In the genomic region with DNA sequence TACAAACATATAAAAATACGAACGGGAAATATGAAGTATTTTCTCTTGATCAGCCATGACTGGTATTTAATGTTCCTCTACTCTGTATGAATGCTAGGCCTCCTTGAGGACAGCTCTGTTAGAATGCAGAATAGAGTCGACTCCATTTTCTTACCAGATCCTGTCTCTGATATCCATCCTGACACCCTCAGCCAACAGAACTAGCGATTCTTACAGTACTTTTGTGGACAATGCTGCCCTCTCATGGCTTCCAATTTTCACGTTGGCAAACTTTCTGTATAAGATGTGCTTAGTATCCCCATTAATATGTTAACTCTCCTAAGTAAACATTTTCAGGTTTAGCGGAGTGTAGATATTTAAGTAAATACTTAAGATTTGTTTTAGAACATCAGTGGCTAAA, we compare ENCODE assay signal across 10 mouse cellular contexts.
A peak's percentile ranks its signal among the peaks of the same experiment; 100 is the strongest.
DNase-seq lines count a peak whose midpoint lies in the region; ATAC-seq lines count a peak whose summit lies in the region.
"Had no signal": no experiment of that assay in that cellular context is flagged by ENCODE, and none has a peak within 500 bp of the region (broad histone marks: within the 10 kb centered on the region; RNA-seq: fewer than 3 reads in every experiment).

No protein-coding gene starts in this region.

- no peak overlapping the region for H3K4me2 ChIP-seq in limb, embryonic 11.5 days (ENCODE audit: low read depth, severe bottlenecking)
- H3K4me2 ChIP-seq: liver, embryonic 15.5 days had no signal

- H3K27me3 ChIP-seq in embryonic facial prominence, embryonic 10.5 days (replicated peaks; ENCODE audit: low read depth, poor library complexity, severe bottlenecking), result no peaks in the 10 kb centered on the region
- H3K27me3 ChIP-seq in limb, embryonic 11.5 days (ENCODE audit: control insufficient read depth, insufficient read depth, low read length), result no peaks in the 10 kb centered on the region
- H3K27me3 ChIP-seq: liver, embryonic 15.5 days had no signal

- ATAC-seq in limb, embryonic 11.5 days (ENCODE audit: insufficient number of reproducible peaks, low FRiP score, low TSS enrichment, low read depth), result peak; percentile 60; the same call in 1 of the 2 replicates

- H3K36me3 ChIP-seq in embryonic facial prominence, embryonic 10.5 days (replicated peaks), result no peaks in the 10 kb centered on the region
- no peaks in the 10 kb centered on the region for H3K36me3 ChIP-seq in limb, embryonic 11.5 days (ENCODE audit: control insufficient read depth, insufficient read depth, low read length)
- H3K36me3 ChIP-seq: liver, embryonic 15.5 days had no signal

- H3K9me3 ChIP-seq in embryonic facial prominence, embryonic 10.5 days, result no peaks in the 10 kb centered on the region
- H3K9me3 ChIP-seq in limb, embryonic 11.5 days (ENCODE audit: control insufficient read depth, low read length), result no peaks in the 10 kb centered on the region
- H3K9me3 ChIP-seq: liver, embryonic 15.5 days had no signal

- no peak overlapping the region for H3K27ac ChIP-seq in embryonic facial prominence, embryonic 10.5 days (replicated peaks)
- no peak overlapping the region for H3K27ac ChIP-seq in limb, embryonic 11.5 days (replicated peaks; ENCODE audit: low read depth, low read length)
- H3K27ac ChIP-seq: liver, embryonic 15.5 days had no signal

- no peak overlapping the region for H3K4me3 ChIP-seq in embryonic facial prominence, embryonic 10.5 days
- H3K4me3 ChIP-seq in limb, embryonic 11.5 days (ENCODE audit: low read depth, low read length), result no peak overlapping the region
- H3K4me3 ChIP-seq: liver, embryonic 15.5 days had no signal

- no peak overlapping the region for H3K9ac ChIP-seq in limb, embryonic 11.5 days (ENCODE audit: low read length)
- H3K9ac ChIP-seq: liver, embryonic 15.5 days had no signal

- no peaks in the 10 kb centered on the region for H3K4me1 ChIP-seq in embryonic facial prominence, embryonic 10.5 days
- H3K4me1 ChIP-seq in limb, embryonic 11.5 days (ENCODE audit: control insufficient read depth, insufficient read depth, low read length), result no peaks in the 10 kb centered on the region
- H3K4me1 ChIP-seq: liver, embryonic 15.5 days had no signal

- 43% methylated on average over 6 of the region's 6 CpGs for WGBS in embryonic facial prominence, embryonic 10.5 days
- WGBS in limb, embryonic 11.5 days, result 45% methylated on average over 6 of the region's 6 CpGs

- DNase-seq in kidney, adult 9 months, result peak; percentile 7
- DNase-seq in kidney, adult 18-20 months, result no peak
- DNase-seq in NIH3T3 (ENCODE audit: low read depth), result peak; percentile 33
- DNase-seq in embryonic facial prominence, embryonic 10.5 days (ENCODE audit: low spot score), result peak; percentile 61
- peak; percentile 50 for DNase-seq in limb, embryonic 11.5 days (ENCODE audit: low spot score)
- DNase-seq in heart, adult 18-20 months, result no peak
- DNase-seq in ovary, postnatal 14 days (ENCODE audit: low spot score), result no peak
- no peak for DNase-seq in adrenal gland, adult 18-20 months (ENCODE audit: low spot score in 2 of 2)
- DNase-seq: heart, postnatal 36 days had no signal

Comparison
In these comparisons a context has a peak if more than half of its experiments do, and no peak if none do; other contexts are left out.
1. DNase-seq: peak in kidney, adult 9 months (single experiment), NIH3T3 (single experiment), embryonic facial prominence, embryonic 10.5 days (single experiment) and limb, embryonic 11.5 days (single experiment); none in kidney, adult 18-20 months (single experiment), heart, adult 18-20 months (0 of 2), ovary, postnatal 14 days (single experiment) and adrenal gland, adult 18-20 months (0 of 2).